Mouse (Mus musculus): ENCODE measurements at regions not wholly inside any gene's neighbourhood (a gene's known extent, or its start where the extent isn't known, plus 50 kb on each side); places are given as distances from the start of the nearest gene placed in this dataset.

DNA sequence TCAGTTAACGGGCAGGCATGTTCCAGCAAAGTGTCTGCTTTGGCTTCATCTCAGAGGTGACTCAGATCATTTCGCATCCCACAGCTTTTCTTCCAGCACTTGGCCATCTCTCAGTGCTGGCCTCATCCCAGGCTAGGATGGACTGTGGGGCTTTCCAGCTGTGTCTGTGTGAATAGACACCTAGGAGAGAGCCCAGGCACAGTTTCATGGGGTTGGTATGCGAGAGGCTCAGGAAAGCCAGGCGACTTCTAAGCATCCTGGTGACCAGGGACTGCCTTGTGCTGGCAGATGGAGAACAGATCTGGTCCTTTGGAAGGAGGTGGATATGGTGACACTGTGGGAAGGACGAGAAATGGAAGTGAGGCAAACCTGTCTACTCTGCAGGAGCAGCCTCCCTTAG is 182.9 kb downstream of the Cd83 start:
- DNase-seq (ENCODE audit: low spot score in 2 of 2): no peak

DNA sequence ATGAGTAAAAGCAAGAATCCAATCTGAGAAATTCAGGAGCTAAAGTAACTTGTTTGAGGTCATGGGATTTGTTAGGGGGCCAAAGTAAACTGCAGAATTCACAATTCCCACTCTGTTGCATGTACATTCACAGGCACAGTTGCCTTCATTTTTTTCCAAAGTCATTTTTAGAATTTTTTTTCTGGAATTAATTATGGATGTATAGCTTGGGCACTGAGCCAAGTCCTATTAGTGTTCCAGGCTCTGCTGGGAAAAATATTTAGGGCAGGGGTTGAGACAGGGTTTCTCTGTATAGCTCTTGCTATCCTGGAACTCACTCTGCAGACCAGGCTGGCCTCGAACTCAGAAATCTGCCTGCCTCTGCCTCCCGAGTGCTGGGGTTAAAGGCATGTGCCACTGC is 188.3 kb downstream of the Cd83 start:
- no peak for DNase-seq (ENCODE audit: low spot score in 2 of 2)

DNA sequence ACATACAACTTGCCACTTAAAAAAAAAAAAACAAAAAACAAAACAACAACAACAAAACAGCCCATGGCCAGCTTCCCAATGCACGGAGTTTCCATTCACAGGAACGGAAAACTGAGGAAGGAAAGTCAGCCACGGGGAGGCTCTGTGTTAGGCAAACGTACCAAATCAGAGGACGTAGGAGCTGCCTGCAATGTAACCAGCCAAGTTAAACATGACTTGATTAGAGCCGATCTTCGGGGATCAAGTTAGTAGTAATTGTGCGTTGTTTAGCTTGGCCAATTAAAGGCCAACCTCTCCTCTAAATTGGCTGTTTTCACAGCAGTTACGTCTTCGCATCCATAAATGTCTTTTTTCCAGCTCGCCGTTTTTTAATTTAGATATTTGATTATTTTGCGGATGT is 190.7 kb downstream of the Cd83 start:
- DNase-seq (ENCODE audit: low spot score in 2 of 2): no peak

DNA sequence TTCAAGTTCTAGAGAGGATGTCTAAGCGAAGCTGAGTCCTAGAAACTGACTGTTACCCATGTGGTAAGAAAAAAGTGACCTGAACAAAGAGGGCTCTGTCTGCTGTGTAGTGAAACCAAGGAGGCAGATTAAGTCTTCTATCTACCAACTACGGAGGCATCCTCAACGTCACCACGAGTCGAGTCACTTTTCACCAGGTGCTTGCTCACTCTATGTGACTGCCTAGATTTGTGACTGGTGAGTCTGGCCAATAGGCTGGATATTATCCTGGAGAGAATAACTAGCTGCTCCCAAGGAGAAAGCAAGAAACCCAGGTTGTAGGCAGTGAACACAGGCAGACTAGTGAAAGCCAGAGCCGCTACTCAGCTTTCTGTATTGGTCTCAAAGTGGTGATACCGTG is 191.2 kb downstream of the Cd83 start:
- DNase-seq (ENCODE audit: low spot score in 2 of 2): no peak

DNA sequence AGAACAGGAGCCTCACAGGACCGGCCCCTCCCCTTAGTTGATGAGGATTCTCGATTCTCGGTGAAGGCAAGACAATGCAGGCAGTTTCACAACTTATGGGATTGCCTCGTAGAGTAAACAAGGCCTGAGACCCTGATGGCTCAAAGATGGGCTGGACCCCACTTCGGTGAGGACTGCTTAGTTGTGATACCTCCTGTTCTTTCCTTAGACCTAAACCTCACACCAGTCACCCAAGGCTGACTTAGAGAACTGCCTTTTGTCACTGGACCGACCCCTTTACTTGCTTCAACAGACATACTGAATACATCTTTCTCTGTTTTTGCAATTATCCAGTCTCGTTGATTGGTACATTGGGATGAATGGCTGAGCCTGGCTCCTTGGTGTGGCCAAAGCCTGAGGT is 192.1 kb downstream of the Cd83 start:
- no peak for DNase-seq (ENCODE audit: low spot score in 2 of 2)

DNA sequence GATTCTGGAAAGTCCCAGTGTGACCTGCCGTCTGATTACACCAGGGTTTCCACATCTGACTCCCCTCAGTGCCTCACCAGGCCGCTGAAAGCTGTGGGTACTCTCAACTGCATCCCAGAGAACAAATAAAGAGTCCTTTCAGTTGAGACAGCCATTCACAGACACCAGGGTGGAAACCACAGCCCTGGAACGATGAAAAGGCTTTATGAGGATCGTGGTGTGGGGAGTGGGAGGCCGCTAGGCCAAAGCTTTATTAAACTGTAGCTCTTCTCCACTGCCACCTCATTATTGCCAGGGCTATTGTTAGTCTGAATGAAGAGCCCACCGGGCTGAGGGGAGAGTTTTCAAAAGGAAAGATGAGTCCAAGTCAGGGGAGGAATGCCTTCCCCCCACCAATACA is 202.8 kb downstream of the Cd83 start:
- no peak for DNase-seq (ENCODE audit: low spot score in 2 of 2)

DNA sequence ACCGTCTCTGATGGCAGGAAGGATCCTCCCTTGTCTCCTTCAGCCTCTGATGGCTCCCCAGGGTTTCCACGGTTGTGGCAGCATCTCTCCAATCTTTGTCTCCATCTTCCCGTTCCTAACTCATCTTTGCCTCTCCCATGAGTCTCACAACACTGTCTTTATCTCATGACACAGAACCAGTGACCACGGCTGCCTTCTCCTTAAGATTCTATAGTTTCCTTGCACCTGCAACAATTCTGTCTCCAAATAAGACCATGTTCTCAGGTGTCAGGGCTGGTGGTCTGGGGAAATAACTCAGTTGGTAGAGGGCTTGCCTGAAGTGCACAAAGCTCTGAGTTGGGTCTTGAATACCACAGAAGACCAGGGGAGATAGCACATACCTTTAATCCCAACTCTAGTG is 203.8 kb downstream of the Cd83 start:
- DNase-seq (ENCODE audit: low spot score in 2 of 2): no peak

DNA sequence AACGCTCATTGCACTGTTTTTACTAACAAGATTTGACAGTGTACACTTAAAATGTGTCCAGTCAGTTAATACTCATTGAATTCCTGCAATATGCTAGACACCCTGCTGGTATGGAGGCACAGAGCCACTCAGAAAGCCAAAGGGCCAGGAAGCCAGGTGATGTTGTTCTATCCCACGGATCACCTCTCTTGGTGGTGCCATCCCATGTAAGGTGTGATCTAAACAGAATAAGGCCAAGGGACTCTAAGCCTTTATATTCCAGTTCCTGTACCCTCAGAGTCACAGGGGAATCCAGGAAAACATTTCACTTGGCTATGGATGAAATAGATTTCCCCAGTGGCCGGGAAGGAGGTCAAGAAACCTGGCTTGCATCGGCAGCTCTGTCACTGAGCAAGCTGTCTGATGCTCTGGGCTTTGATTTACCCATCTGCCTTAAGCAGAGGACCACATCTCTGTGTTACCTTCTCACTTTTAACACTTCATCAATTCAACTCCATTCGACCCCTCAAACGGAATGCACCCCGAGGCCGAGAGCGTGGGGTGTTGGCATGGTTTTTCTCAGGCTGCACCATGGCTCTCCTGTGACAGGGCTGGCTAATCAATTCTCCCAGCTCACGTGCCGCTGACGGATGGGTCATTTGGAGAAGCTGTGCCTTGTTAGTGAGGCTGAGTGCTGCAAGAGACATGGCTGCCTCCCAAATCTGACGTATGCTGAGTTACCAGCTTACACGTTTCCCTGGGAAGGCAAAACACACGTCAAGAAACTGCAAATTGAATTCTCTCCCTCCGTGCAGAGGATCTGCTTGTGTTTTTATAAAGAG is 205.9 kb downstream of the Cd83 start:
- DNase-seq (ENCODE audit: low spot score in 2 of 2): peak; percentile 64 to 67

DNA sequence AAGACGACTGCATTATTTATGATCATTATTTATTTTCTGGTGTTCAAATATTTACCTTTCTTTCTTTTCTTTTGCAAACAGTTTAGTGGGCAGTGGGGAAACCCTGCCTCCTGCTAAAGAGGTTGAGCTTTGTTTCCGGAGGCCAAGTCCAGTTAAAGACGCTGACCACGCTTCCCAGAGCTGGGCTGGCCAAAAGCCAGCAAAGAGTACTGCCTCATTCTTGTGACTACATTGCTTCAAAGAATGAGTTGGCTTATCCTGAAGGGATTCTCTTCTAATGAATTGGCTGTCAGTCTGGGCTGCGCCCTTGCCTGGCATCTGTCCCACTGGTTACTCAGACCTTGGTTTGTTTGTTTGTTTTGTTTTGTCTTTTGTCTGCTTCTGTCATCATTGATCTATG is 207.2 kb downstream of the Cd83 start:
- DNase-seq (ENCODE audit: low spot score in 2 of 2): peak; percentile 8 to 44

DNA sequence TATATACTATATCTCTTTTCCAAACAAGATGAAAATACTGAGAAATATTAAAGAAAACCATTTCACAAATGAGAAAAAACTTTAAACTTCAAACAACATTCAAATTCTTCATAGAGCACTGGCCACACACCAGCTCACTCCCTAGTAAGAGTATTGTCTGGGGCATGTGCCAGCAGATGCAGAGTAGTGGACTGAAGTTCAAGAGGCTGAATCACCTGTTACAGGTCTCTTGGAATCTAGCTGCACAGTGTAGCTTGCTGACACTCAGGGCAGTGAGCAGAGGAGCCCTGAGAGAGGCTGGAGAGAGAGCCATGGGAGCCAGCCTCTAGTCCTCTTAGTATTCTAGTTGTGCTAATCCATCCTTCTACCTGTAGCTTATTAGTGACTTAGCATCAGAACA is 208.4 kb downstream of the Cd83 start:
- no peak for DNase-seq (ENCODE audit: low spot score in 2 of 2)

DNA sequence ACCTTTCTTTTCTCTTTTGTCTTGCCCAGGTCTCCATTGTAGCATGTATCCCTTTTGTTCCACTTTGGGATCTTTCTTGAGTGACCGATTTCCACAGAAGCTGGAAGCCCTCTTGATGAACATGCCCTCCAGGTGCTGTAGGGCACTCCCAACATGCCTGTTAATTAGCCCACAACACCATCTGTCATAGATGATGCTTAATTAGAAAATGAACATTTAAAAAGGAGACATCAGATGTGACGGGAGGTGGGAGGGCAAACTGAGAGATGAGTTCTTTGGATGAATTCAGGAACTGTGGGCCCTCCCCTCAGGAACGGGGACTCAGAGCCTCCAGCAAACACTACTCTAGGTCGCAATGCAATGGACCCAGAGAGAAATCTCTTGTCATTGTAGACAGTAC is 209.8 kb downstream of the Cd83 start:
- no peak for DNase-seq (ENCODE audit: low spot score in 2 of 2)

DNA sequence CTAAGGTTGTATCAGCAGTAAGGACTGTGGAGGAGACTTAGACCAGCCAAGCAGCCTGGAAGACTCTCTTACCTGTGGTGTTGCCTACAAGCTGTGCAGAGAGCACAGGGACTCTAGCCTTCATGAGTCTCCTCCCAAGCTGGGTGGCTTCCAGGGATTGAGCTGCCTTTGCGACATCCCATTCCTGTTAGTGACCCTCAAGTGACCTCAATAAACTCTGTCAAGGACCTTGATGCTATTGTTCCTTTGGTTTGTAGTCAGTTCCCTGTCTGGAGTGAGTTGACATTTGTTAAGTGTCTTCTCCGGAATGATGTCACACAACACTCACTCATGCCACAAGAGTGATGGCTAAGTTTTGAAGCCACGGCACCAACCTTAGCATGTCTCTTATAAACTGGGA is 211.0 kb downstream of the Cd83 start:
- no peak for DNase-seq (ENCODE audit: low spot score in 2 of 2)

DNA sequence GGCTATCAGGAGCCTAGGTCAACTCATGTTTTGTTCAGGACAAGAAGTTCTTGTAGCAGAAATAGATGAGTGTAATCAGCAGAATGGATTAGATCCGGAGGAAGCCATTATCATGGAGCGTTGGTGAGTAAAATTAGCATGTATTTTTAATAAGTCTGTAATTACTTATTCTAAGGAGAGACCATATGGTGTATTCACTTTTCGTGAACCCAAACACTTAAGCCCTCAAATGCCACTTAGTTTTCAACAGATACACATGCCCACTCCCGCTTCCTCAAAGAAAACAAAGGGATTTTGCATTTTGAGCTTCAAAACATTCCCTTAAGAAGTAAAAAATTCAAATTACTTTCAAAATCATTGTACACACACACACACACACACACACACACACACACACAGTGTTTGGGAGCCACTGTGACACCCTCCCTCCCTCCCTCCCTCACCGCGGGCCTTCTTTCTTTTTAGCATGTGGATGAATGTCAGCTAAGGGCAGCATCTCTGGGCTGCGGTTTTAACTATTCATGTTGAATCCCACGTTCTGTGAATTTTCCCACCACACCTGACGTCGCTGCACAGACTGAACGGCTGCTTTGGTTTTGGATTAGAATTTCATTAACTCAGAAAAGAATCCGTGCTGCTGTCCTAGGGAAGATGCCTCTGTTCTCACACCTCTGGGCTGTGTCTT is 217.4 kb downstream of the Cd83 start:
- DNase-seq (ENCODE audit: low spot score in 2 of 2): no peak

DNA sequence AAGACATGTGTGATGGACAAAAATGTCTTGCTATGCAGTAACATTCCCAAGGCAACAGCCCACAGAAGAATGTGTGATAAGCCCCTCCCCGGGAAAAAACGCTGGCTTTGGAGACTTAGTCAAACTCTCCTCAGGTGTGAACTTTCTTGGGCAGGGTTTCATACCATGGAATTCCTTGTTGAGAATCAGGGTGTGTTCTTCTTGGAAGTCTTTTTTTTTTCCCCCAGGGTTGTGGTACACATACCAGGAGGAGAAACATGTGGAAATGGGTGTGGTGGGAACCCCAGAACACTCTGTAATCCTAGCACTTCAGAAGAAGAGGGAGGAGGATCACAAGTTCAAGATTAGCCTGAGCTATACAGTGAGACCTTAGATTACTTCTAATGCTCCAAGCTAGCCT is 228.3 kb downstream of the Cd83 start:
- no peak for DNase-seq (ENCODE audit: low spot score in 2 of 2)

DNA sequence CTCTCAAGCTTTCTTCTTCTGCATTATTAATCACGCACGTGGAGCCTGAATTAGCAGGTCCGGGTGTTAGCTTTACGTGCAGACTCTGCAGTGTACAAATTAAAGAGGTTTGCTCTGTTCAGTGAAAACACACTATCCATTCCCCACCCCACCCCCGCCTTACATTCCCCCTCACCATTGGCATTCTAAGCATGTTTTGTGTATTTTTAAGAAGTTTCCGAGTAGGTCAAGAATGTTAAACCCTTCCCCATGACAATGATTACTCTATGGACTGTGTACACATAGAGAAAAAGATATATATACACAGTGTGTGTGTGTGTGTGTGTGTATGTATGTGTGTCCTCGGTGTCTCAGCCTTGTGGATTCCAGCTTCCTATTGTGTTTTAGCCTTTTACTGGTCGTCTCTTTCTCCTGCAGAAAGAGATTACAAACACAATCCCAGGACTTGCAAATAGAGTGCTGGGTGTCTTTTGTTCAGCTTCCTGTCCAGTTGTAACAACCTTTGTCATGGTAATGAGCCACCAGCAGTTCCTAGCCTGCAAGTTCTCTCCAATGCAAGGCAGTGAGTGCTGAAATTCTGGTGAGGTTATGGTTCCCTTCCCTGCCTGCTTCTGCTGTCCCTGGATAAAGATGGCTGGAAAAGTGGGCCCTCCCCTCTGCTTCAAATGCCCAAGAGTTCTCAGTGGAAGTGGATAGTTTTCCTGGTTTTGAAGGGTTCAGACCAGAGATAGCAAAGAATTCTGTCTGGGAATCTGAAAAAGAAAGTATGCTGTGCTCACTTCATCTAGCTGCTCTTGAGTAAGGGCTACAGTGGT is 234.1 kb downstream of the Cd83 start:
- no peak for DNase-seq (ENCODE audit: low spot score in 2 of 2)

DNA sequence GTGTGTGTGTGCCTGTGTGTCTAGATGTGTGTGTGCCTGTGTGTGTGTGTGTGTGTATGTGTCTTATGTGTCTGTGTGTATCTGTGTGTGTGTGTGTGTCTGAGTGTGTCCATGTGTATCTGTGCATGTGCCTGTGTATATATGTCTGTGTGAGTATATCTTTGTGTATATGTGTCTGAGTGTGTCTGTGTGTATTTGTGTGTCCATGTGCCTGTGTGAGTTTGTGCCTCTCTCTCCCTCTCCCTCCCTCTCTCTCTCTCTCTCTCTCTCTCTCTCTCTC is 234.7 kb downstream of the Cd83 start:
- DNase-seq (ENCODE audit: low spot score in 2 of 2): no peak

DNA sequence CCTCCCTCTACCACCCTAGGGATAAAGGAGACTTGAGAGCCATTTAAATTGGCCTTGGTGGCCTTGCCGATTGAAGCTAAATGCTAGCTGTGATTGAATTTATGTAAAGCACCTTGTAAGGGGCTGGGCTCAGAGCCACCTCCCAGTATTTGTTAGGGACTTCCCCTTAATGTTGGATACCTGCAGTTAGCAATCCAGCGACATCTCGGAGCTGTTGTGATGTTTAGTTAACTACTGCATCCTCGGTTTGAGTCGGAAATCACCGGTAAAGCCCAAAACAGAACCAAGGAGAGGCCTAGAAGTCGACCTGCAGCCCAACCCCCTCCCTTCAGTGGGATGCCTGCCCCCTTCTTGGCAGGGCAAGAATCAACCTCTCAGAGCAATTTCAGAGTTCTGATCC is 236.3 kb downstream of the Cd83 start:
- DNase-seq (ENCODE audit: low spot score in 2 of 2): no peak

DNA sequence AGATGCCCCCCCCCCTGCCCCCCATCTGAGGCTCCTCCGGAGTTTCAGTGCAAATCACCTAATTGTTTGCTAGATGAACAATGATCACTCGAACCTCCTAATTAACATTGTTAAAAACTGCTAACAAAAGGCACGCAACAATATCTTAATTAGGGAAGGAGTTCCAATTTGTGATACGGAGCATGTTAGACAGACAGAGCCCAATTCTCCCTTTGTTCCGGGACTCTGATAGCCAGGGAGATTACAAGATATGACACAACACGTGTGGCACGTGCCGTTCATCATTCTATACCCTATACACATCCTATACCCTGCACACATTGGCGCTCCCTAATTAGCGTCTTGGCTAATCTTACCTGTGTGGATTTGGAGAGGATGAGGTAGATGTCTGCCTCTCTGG is 237.5 kb downstream of the Cd83 start:
- DNase-seq (ENCODE audit: low spot score in 2 of 2): no peak

DNA sequence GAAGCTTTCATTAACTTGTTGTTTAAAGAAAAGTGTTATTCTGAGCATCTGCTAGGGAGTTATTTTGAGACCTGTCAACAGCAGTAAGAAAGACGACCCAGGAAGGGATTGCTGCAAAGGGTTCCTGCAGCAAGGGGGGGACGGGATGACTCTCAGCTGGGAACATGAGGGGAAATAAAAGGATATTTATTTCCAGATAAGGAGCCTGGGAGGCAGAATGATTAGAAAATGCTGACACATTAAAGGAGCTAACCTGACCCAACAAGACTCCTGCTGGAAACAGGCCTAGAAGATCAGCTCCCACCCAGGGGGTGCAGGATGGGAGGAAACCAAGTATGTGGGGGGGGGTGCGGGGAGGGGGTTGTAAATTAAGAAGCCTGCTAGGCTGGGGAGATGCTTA is 240.0 kb downstream of the Cd83 start:
- no peak for DNase-seq (ENCODE audit: low spot score in 2 of 2)

DNA sequence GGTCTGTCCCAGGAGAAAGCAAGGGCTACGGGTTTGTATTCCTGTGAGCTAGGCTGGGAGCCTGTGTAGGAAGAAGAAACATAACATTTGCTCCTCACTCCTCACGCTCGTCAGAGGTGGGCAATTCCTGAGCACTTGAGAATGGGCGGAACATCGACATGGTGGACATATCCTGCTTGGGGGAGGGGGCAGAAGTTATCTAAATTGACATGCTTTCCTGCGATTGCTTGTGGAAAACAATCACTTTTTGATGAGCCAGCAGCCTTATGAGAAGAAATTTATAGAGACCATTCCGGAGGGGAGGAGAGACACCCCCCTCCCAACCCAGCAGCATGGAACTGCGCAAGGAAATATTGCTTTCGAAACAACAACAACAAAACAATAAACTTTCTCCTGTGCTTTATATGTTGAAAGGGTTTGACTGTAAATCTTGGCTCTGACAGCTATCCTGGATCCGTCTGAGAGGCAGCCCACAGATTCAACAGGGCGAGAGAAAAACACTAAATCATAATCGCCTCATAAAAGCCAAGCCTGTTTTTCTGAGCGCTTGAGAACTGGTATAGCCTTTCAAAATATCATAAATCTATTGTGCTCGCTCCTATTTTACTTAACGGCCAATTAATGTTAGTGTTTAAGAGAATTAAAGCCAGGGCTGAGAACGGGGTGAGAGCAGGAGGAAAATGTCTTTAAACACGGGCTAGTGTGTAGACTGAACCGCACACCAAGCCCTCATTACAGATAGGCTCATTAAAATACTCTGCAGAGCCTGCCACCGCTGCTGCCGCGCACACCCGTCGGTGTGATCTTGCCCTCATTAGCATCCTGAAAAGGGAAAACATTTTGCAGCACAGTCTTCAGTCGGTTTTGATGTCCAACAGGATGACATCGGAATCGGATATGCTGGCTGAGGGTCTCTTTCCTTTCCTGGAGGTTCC is 242.0 kb downstream of the Cd83 start:
- peak in 1 of 2 experiments; percentile 33 for DNase-seq (ENCODE audit: low spot score in 2 of 2)

DNA sequence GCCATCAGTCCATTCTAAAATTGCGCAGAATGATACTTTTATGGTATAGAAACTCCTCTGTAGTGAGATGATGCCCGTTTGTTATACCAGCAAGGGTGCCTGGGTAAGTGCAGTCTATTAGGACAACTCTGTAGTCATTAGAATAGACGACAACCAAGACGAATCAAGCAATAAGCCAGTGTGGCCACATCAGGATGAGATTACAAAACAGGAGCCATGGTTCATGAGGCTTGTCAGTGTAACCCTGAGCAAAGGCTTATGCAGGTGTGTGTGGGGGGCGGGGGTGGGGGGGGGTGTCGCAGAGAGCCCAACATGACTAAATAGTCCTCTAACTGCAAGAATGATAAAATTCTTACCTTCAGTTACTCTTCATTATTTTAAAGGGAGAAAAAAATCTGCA is 243.5 kb downstream of the Cd83 start:
- DNase-seq (ENCODE audit: low spot score in 2 of 2): no peak

DNA sequence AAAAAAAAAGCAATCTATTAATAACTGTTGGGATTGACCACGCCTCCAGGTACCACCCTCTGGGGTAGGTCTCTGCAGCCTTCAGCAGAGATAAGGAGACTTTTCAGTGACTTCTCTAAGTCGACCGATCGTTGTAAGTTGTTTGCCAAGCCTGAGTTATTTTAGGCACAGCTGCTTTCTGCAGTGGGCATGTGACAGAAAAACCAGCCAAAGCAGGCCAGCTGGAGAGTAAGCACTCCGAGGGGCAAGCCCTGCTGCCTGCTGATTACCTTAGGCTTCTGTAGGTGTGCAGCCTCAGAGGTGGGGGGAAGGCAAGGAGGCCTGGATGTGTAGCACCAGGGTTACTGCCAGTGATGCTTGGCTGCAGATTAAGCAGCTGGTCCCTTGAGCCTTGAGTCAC is 246.0 kb downstream of the Cd83 start:
- DNase-seq (ENCODE audit: low spot score in 2 of 2): peak; percentile 33 to 37
